Comparison of ENCODE assay signal across 20 mouse cellular contexts in genomic region chr10:5045671-5046070, GRCm38 (mm10). TPM values are rescaled to one million over a fixed set of nuclear protein-coding genes. Genes with fewer than 3 reads are reported as not detected.
"Had no signal": no experiment of that assay in that cellular context is flagged by ENCODE, and none has a peak within 500 bp of the region (broad histone marks: within the 10 kb centered on the region; RNA-seq: fewer than 3 reads in every experiment).

No protein-coding gene starts in this region.

- H3K9ac ChIP-seq: limb, embryonic 13.5 days; liver, embryonic 15.5 days; lung, embryonic 14.5 days; neural tube, embryonic 13.5 days had no signal

- DNase-seq: kidney, adult 11 months; kidney, adult 9 months; kidney, postnatal 36 days; layer of hippocampus, adult 9-11 months; layer of hippocampus, postnatal 36 days; lung, embryonic 14.5 days; lung, postnatal 14 days; right cerebral cortex, postnatal 14 days; thymus, adult 18-20 months; thymus, postnatal 14 days had no signal

- ATAC-seq: midbrain, embryonic 16.5 days had no signal

- H3K4me3 ChIP-seq: limb, embryonic 13.5 days; liver, embryonic 15.5 days; midbrain, embryonic 10.5 days; neural tube, embryonic 13.5 days had no signal

- H3K4me2 ChIP-seq: limb, embryonic 13.5 days; liver, embryonic 15.5 days; lung, embryonic 14.5 days; neural tube, embryonic 13.5 days had no signal

- H3K27ac ChIP-seq: kidney, postnatal 0 days; limb, embryonic 13.5 days; liver, embryonic 15.5 days; midbrain, embryonic 10.5 days; neural tube, embryonic 13.5 days had no signal

- H3K4me1 ChIP-seq: liver, embryonic 15.5 days; midbrain, embryonic 10.5 days had no signal

- H3K36me3 ChIP-seq: midbrain, embryonic 10.5 days had no signal

- H3K9me3 ChIP-seq: limb, embryonic 13.5 days; liver, embryonic 15.5 days; midbrain, embryonic 10.5 days; neural tube, embryonic 13.5 days had no signal

- H3K27me3 ChIP-seq: limb, embryonic 13.5 days; liver, embryonic 15.5 days; neural tube, embryonic 13.5 days had no signal

RNA-seq across cellular contexts. Expression of gene Gm10097, which starts 23.3 kb away (rescaled TPM):
- total RNA-seq: layer of hippocampus, adult 18-20 months; layer of hippocampus, postnatal 36 days; left cerebral cortex, postnatal 36 days; liver, adult 2 months had no signal
- polyA plus RNA-seq: kidney, postnatal 0 days; liver, adult 2 months; midbrain, embryonic 10.5 days; small intestine, adult 2 months had no signal
